Comparison of ENCODE assay signal across 9 mouse cellular contexts in genomic region chr6:148259979-148260728, GRCm38 (mm10). TPM values are rescaled to one million over a fixed set of nuclear protein-coding genes. Genes with fewer than 3 reads are reported as not detected.
DNase-seq lines count a peak whose midpoint lies in the region; ATAC-seq lines count a peak whose summit lies in the region.
"Had no signal": no experiment of that assay in that cellular context is flagged by ENCODE, and none has a peak within 500 bp of the region (broad histone marks: within the 10 kb centered on the region; RNA-seq: fewer than 3 reads in every experiment).

No protein-coding gene starts in this region.

- DNase-seq in heart, postnatal 14 days, result peak; percentile 18 to 28
- no peak for DNase-seq in heart, adult 8-10 months (ENCODE audit: low spot score)
- DNase-seq in embryo, embryonic 11 days, result peak; percentile 53
- peak; percentile 78 for DNase-seq in midbrain, embryonic 14.5 days
- DNase-seq in spleen, adult 18-20 months, result no peak
- DNase-seq in layer of hippocampus, adult 11-12 months (ENCODE audit: low spot score), result no peak

- H3K27ac ChIP-seq in hindbrain, embryonic 12.5 days, result peak overlapping the region; percentile 66
- H3K27ac ChIP-seq in midbrain, embryonic 14.5 days (replicated peaks; ENCODE audit: low read depth, low read length), result peak overlapping the region; percentile 49

- no peaks in the 10 kb centered on the region for H3K36me3 ChIP-seq in hindbrain, embryonic 12.5 days
- H3K36me3 ChIP-seq in midbrain, embryonic 14.5 days (ENCODE audit: control insufficient read depth, insufficient read depth, low read length), result no peaks in the 10 kb centered on the region

- peak; percentile 90 for ATAC-seq in hindbrain, embryonic 12.5 days (ENCODE audit: low FRiP score)
- peak; percentile 83 for ATAC-seq in midbrain, embryonic 14.5 days (ENCODE audit: low FRiP score, low TSS enrichment)
- ATAC-seq in megakaryocyte, adult 5-6 weeks (ENCODE audit: poor library complexity, severe bottlenecking), result no peak

- intact Hi-C loops in heart, postnatal 14 days (cut with DNase I), result no loop called here

- no peak overlapping the region for H3K4me2 ChIP-seq in hindbrain, embryonic 12.5 days (replicated peaks)
- no peak overlapping the region for H3K4me2 ChIP-seq in midbrain, embryonic 14.5 days (ENCODE audit: low read length)

- H3K27me3 ChIP-seq in hindbrain, embryonic 12.5 days, result no peaks in the 10 kb centered on the region
- no peaks in the 10 kb centered on the region for H3K27me3 ChIP-seq in midbrain, embryonic 14.5 days (ENCODE audit: control insufficient read depth, insufficient read depth, low read length)

- no peak overlapping the region for H3K4me3 ChIP-seq in hindbrain, embryonic 12.5 days
- H3K4me3 ChIP-seq in midbrain, embryonic 14.5 days (replicated peaks; ENCODE audit: low read depth, low read length), result no peak overlapping the region
- H3K4me3 ChIP-seq: erythroblast, embryonic 14.5 days had no signal

- H3K9ac ChIP-seq in hindbrain, embryonic 12.5 days, result no peak overlapping the region
- no peak overlapping the region for H3K9ac ChIP-seq in midbrain, embryonic 14.5 days (replicated peaks; ENCODE audit: low read length)

- no peaks in the 10 kb centered on the region for H3K9me3 ChIP-seq in hindbrain, embryonic 12.5 days (replicated peaks)
- no peaks in the 10 kb centered on the region for H3K9me3 ChIP-seq in midbrain, embryonic 14.5 days (ENCODE audit: control insufficient read depth, low read length)

- peaks cover 16% of the 10 kb centered on the region for H3K4me1 ChIP-seq in hindbrain, embryonic 12.5 days
- peaks cover 9% of the 10 kb centered on the region; the same call in 1 of the 2 replicates for H3K4me1 ChIP-seq in midbrain, embryonic 14.5 days (ENCODE audit: control insufficient read depth, insufficient read depth, low read length)

- WGBS in hindbrain, embryonic 12.5 days, result 48% methylated on average over 4 of the region's 4 CpGs
- 45% methylated on average over 4 of the region's 4 CpGs for WGBS in midbrain, embryonic 14.5 days

RNA-seq across cellular contexts. Expression of gene Ergic2, which starts 48.0 kb away (rescaled TPM):
- total RNA-seq in heart, postnatal 14 days (2021), result 10 to 100 TPM; 46.3 to 63.5 TPM
- 10 to 100 TPM; 55.7 to 58.8 (median 56.9) TPM for total RNA-seq in heart, adult 8-10 months (2022)
- 220 and 242 TPM in 2 replicates for polyA plus RNA-seq in hindbrain, embryonic 12.5 days (2016; fragmentation: Nextera tagmentation; extraction: Ambion mirVana)
- polyA plus RNA-seq in midbrain, embryonic 14.5 days (2014; fragmentation: Nextera tagmentation; extraction: Ambion mirVana), result 209 and 213 TPM in 2 replicates
- 81.0 and 93.1 TPM in 2 replicates for total RNA-seq in megakaryocyte, adult 5-6 weeks (2015)
- total RNA-seq in megakaryocyte, adult 5-6 weeks (2017), result 108 and 134 TPM in 2 replicates

Comparison
In these comparisons a context has a peak if more than half of its experiments do, and no peak if none do; other contexts are left out.
1. DNase-seq: peak in heart, postnatal 14 days (2 of 2), embryo, embryonic 11 days (single experiment) and midbrain, embryonic 14.5 days (single experiment); none in heart, adult 8-10 months (single experiment), spleen, adult 18-20 months (0 of 2) and layer of hippocampus, adult 11-12 months (single experiment).